Mouse (Mus musculus) liver, adult 2 months (tissue): ENCODE measurements around the gene Hist1h2bk. TPM values are rescaled to one million over a fixed set of nuclear protein-coding genes. Genes with fewer than 3 reads are reported as not detected.

Experiments used
- DNase-seq: peaks from one replicate; pipeline ENCODE4 v3.0.0-alpha.2; 2011; ENCODE audit warnings: low read depth, low spot score; ENCODE audit errors: extremely low read depth
- H3K27ac ChIP-seq: fragments of 200-500 bp; replicated peaks from 2 replicates; pipeline ENCODE4 v1.5.1; 2012; ENCODE audit warnings: low read depth, mild to moderate bottlenecking, control low read depth, inconsistent platforms, low read length; ENCODE audit not compliant: insufficient read depth
- H3K27me3 ChIP-seq: fragments of 200-500 bp; 2 replicates; pipeline ENCODE4 v1.6.1; 2012; ENCODE audit warnings: mild to moderate bottlenecking, moderate library complexity, low read length, inconsistent platforms; ENCODE audit not compliant: control insufficient read depth, insufficient read depth
- H3K36me3 ChIP-seq: fragments of 200-500 bp; 2 replicates; pipeline ENCODE4 v1.6.1; 2012; ENCODE audit warnings: low read length, inconsistent platforms; ENCODE audit not compliant: control insufficient read depth, insufficient read depth
- H3K4me1 ChIP-seq: fragments of 200-500 bp; 2 replicates; pipeline ENCODE4 v1.6.1; 2011; ENCODE audit warnings: low read length; ENCODE audit not compliant: control insufficient read depth, insufficient read depth
- H3K4me3 ChIP-seq: fragments of 200-500 bp; 2 replicates; pipeline ENCODE4 v1.5.1; 2011; ENCODE audit warnings: low read depth, mild to moderate bottlenecking, control low read depth, low read length, moderate library complexity; ENCODE audit not compliant: insufficient read depth
- H3K79me2 ChIP-seq: fragments of 200-500 bp; 2 replicates; pipeline ENCODE4 v1.6.1; 2012; ENCODE audit warnings: inconsistent platforms, mild to moderate bottlenecking, low read length, moderate library complexity; ENCODE audit not compliant: control insufficient read depth, insufficient read depth
- H3K9ac ChIP-seq: fragments of 200-500 bp; 2 replicates; pipeline ENCODE4 v1.6.1; 2012; ENCODE audit warnings: low read depth, mild to moderate bottlenecking, control low read depth, inconsistent platforms, low read length
- CTCF ChIP-seq: fragments of 200-500 bp; IDR thresholded peaks from 2 replicates; pipeline ENCODE4 v1.5.1; 2011; ENCODE audit warnings: low read depth, low read length, control low read depth
- POLR2A ChIP-seq: fragments of 200-500 bp; IDR thresholded peaks from 2 replicates; pipeline ENCODE4 v1.6.1; 2011; ENCODE audit warnings: low read length, control low read depth; ENCODE audit not compliant: insufficient read depth; ENCODE audit errors: extremely low read depth
- WGBS: fragments of 180-500 bp; shearing (Covaris S2); methylation state at CpG from one replicate; pipeline ENCODE4 v1.1.7; 2018; 5-methylcytosine and 5-hydroxymethylcytosine counted together
- polyA plus RNA-seq: library from polyadenylated mRNA; depleted of rRNA; stranded (reverse); fragments of >200 nt; gene quantifications from 2 replicates; pipeline ENCODE4 v1.2.3, GENCODE M21; 2012
- total RNA-seq: library from RNA; depleted of rRNA; stranded (reverse); fragments of >200 nt; gene quantifications from 2 replicates; pipeline ENCODE4 v1.2.3, GENCODE M21; 2014

Hist1h2bk gene
- total and polyA plus RNA-seq, 2 experiments, result 0.48 to 15.6 TPM

GRCm38 (mm10) chr13:21996101-21996839 lies 39.4 kb upstream of the Hist1h2bk start:
- no peak for DNase-seq

GRCm38 (mm10) chr13:21996840-21997185 lies 38.9 kb upstream of the Hist1h2bk start:
- TF ChIP-seq POLR2A (no peak), CTCF (no peak)
- 8% methylated on average over 13 of the region's 13 CpGs for WGBS
- Histone ChIP-seq H3K79me2 (no peaks in the 10 kb centered on the region), H3K4me1 (no peaks in the 10 kb centered on the region), H3K27me3 (peaks cover 17% of the 10 kb centered on the region; the same call in 1 of the 2 replicates), H3K27ac (no peak overlapping the region), H3K36me3 (no peaks in the 10 kb centered on the region), H3K9ac (no peak overlapping the region), H3K4me3 (no peak overlapping the region)
- DNase-seq, result no peak

More at GRCm38 (mm10) chr13:21996101-21996839, 39.4 kb upstream of the Hist1h2bk start:
- 7% methylated on average over 12 of the region's 12 CpGs for WGBS
- H3K9ac ChIP-seq, result no peak overlapping the region
- no peaks in the 10 kb centered on the region for H3K79me2 ChIP-seq
- H3K27me3 ChIP-seq, result peaks cover 17% of the 10 kb centered on the region; the same call in 1 of the 2 replicates
- TF ChIP-seq CTCF (no peak), POLR2A (no peak)
- no peak overlapping the region for H3K4me3 ChIP-seq
- no peaks in the 10 kb centered on the region for H3K4me1 ChIP-seq
- no peaks in the 10 kb centered on the region for H3K36me3 ChIP-seq
- no peak overlapping the region for H3K27ac ChIP-seq

- no peak for TF ChIP-seq POLR2A
- no peak for TF ChIP-seq CTCF
- 8% methylated on average over 21 of the region's 21 CpGs for WGBS
- Histone ChIP-seq H3K4me3 (no peak overlapping the region), H3K4me1 (no peaks in the 10 kb centered on the region), H3K36me3 (no peaks in the 10 kb centered on the region), H3K79me2 (no peaks in the 10 kb centered on the region), H3K27ac (no peak overlapping the region), H3K9ac (no peak overlapping the region), H3K27me3 (peaks cover 17% of the 10 kb centered on the region; the same call in 1 of the 2 replicates)
- DNase-seq, result no peak
Observed at GRCm38 (mm10) chr13:21997201-21997820, 38.4 kb upstream of the Hist1h2bk start.

- H3K27ac ChIP-seq, result no peak overlapping the region
- DNase-seq, result no peak
- 12% methylated on average over 4 of the region's 4 CpGs for WGBS
- no peaks in the 10 kb centered on the region for H3K4me1 ChIP-seq
- H3K79me2 ChIP-seq, result no peaks in the 10 kb centered on the region
- no peak overlapping the region for H3K9ac ChIP-seq
- peaks cover 17% of the 10 kb centered on the region; the same call in 1 of the 2 replicates for H3K27me3 ChIP-seq
- no peaks in the 10 kb centered on the region for H3K36me3 ChIP-seq
- no peak overlapping the region for H3K4me3 ChIP-seq
- TF ChIP-seq CTCF (no peak), POLR2A (no peak)
Observed at GRCm38 (mm10) chr13:21997821-21998220, 37.8 kb upstream of the Hist1h2bk start.

- no peaks in the 10 kb centered on the region for H3K79me2 ChIP-seq
- no peaks in the 10 kb centered on the region for H3K36me3 ChIP-seq
- H3K4me1 ChIP-seq, result no peaks in the 10 kb centered on the region
- 57% methylated on average over 3 of the region's 3 CpGs for WGBS
- H3K4me3 ChIP-seq, result no peak overlapping the region
- no peak overlapping the region for H3K27ac ChIP-seq
- H3K9ac ChIP-seq, result no peak overlapping the region
- no peak for DNase-seq
- TF ChIP-seq CTCF, result no peak
- H3K27me3 ChIP-seq, result peaks cover 20% of the 10 kb centered on the region; the same call in 1 of the 2 replicates
Observed at GRCm38 (mm10) chr13:21998412-21998811, 37.3 kb upstream of the Hist1h2bk start.

GRCm38 (mm10) chr13:21999147-21999546 lies 36.5 kb upstream of the Hist1h2bk start:
- no peak overlapping the region for H3K4me3 ChIP-seq
- no peak overlapping the region for H3K9ac ChIP-seq
- H3K36me3 ChIP-seq, result no peaks in the 10 kb centered on the region
- H3K79me2 ChIP-seq, result no peaks in the 10 kb centered on the region
- DNase-seq, result no peak
- H3K27me3 ChIP-seq, result peaks cover 20% of the 10 kb centered on the region; the same call in 1 of the 2 replicates
- no peaks in the 10 kb centered on the region for H3K4me1 ChIP-seq
- 54% methylated on average over 4 of the region's 4 CpGs for WGBS
- no peak for TF ChIP-seq CTCF
- TF ChIP-seq POLR2A, result no peak
- no peak overlapping the region for H3K27ac ChIP-seq
